Mouse (Mus musculus) small intestine, adult 2 months (tissue): ENCODE data around the gene Traf3.

Source experiments
- CTCF ChIP-seq: fragments of 200-500 bp; IDR thresholded peaks from 2 replicates; pipeline ENCODE4 v1.5.1; 2012; ENCODE audit warnings: low read depth, mild to moderate bottlenecking, control low read depth, inconsistent platforms, low read length, moderate library complexity, mixed read lengths; ENCODE audit not compliant: insufficient replicate concordance, insufficient read length; ENCODE audit errors: extremely low read depth
- POLR2A ChIP-seq: fragments of 200-500 bp; IDR thresholded peaks from 2 replicates; pipeline ENCODE4 v1.6.1; 2012; ENCODE audit warnings: low read depth, mild to moderate bottlenecking, control low read depth, inconsistent platforms, low read length, moderate library complexity

DNA sequence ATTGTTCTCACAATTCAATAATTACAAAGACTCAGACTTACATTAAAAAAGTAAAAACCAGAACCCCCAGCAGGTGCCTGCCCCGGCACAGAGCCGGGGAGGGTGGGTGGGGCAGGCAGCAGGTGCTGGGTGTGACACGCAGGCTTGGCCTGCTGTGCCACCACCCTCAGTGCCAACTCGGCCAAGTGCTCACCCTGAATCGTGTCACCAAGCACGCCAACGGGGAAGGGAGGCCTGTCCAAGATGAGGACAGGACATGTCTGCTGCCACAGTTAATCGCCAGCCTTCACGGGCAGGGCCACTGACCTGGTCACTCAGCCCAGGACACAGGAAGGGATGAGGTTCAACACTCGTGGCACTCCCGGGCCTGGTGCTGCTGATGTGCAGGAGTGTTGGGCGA lies 126.9 kb downstream of the Traf3 start:
- no peak for TF ChIP-seq CTCF
- no peak for TF ChIP-seq POLR2A
